Mouse (Mus musculus) spleen, adult 2 months (tissue): Measurements from ENCODE around the gene Ngdn.

Source experiments
- CTCF ChIP-seq: fragments of 200-500 bp; IDR thresholded peaks from 2 replicates; pipeline ENCODE4 v1.5.1; 2011; ENCODE audit warnings: mild to moderate bottlenecking, inconsistent platforms; ENCODE audit not compliant: insufficient read depth, insufficient read length, insufficient replicate concordance; ENCODE audit errors: extremely low read depth
- POLR2A ChIP-seq: fragments of 200-500 bp; IDR thresholded peaks from 2 replicates; pipeline ENCODE4 v1.6.1; 2011; ENCODE audit warnings: low read depth, low read length, inconsistent platforms

DNA sequence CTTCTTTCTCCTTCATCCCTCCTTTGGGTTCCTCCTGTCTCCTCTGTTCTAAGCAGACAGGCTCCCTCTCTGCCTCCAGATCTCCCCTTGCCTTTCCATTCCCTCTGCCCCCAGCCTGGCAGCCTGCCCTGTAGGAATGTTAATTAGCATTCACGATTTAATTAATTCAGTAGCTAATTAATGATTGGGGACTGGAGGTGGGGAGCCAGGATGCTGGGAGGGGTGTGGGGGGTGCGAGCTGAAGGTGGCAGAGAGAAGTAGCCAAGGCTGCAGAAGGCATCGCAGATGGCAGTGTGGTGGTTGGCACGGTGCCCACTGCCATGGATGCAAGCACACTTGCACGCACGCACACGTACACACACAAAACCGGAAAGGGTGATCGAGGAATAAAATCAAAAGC lies 37.2 kb downstream of the Ngdn start:
- no peak for TF ChIP-seq POLR2A
- TF ChIP-seq CTCF: no peak
